Mouse (Mus musculus): Measurements from ENCODE around the gene Zfp30. TPM values are rescaled to one million over a fixed set of nuclear protein-coding genes. Genes with fewer than 3 reads are reported as not detected.

Zfp30 gene
- polyA plus RNA-seq (2017; shearing (Covaris generic)), result not detected

DNA sequence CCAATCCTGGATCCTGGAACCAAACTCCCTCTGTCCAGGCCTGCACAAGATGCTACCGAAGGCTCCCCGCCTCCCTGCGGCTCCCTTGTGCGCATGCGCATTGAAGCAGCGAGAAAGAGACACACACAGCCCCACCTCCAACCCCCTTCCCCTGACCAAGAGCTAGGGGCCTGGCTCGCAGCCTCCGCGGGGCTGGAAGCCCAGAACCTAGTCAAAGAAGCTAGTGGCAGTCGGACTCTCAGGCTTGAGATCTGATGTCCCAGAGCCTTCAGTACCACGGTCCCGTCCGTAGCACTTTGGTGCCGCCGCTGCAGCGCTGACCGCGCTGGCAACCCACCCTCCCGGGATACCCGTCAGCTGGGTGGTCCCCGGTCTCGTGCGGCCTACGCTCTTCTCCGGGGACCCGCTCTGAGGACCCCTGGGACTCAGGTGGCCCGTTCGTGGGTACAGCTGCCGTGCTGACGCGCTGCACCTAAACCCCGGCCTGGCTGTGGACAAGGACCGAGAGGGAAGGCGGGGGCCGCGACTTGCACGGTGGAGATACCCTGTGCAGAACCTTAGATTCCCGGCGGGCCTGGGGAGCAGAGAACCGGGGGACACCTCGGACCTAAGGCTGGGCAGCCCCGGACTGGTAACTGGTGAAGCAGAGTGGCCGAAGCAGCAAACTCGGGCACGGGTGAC lies at the start of gene Zfp30:
TSS of gene Zfp30 (plus strand) at position 128 of the 681 bp plus-strand sequence.

GRCm38 (mm10) chr7:29768090-29768900 lies 15.5 kb upstream of the Zfp30 start, which contains the start of gene Zfp84:
Gene Zfp84 (plus strand): TSS chr7:29768552.

DNA sequence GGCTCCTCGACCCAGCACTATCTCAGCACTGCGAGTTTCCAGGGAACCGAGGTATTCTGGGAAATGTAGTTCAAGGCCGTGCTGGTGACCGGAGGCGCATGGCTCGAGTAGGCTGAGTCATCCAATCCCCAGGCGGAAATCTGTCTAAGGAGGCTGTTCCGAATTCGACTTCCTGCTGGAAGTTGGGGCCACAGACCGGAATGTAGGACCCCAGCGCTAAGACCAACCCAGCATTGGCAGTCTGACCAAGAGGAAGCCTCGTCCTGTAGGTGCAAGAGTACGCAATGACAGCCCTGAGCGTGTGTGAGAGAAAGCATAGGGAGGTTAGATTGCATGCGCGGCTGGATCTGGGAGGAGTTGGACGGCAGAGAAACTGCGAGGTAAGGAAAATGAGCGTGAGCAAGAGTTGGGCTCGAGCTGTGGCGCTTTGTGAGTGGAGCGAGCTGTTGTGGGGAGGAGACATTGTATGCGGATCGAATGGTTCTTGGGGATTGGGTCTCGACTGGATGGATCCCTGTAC lies 32.2 kb downstream of the Zfp30 start, which contains the start of gene Zfp790:
TSS of gene Zfp790 (plus strand) at position 205 of the 520 bp plus-strand sequence.

Other genes with a start within 250 kb of the Zfp30 start
- gene Catsperg2, start 57.0 kb upstream of the Zfp30 start, polyA plus RNA-seq (2017; shearing (Covaris generic)), result not detected
- gene Zfp84, start 15.4 kb upstream of the Zfp30 start, polyA plus RNA-seq (2017; shearing (Covaris generic)), result 18.6 TPM
- 8.3 TPM for gene Zfp790, start 32.1 kb downstream of the Zfp30 start, polyA plus RNA-seq (2017; shearing (Covaris generic))
- 4.3 TPM for gene Zfp940, start 69.7 kb downstream of the Zfp30 start, polyA plus RNA-seq (2017; shearing (Covaris generic))
- 12.1 TPM for gene Zfp420, start 76.0 kb downstream of the Zfp30 start, polyA plus RNA-seq (2017; shearing (Covaris generic))
- 2.4 TPM for gene Zfp27, start 122.6 kb downstream of the Zfp30 start, polyA plus RNA-seq (2017; shearing (Covaris generic))
- 1.00 TPM for gene Zfp383, start 124.2 kb downstream of the Zfp30 start, polyA plus RNA-seq (2017; shearing (Covaris generic))
- gene Zfp74, start 170.1 kb downstream of the Zfp30 start, polyA plus RNA-seq (2017; shearing (Covaris generic)), result 6.7 TPM
- gene Zfp568, start 200.0 kb downstream of the Zfp30 start, polyA plus RNA-seq (2017; shearing (Covaris generic)), result 8.8 TPM